Mouse (Mus musculus): ENCODE measurements around the gene Cyp3a11. TPM values are rescaled to one million over a fixed set of nuclear protein-coding genes. Genes with fewer than 3 reads are reported as not detected.

The Cyp3a11 gene
- 13,248 TPM for polyA plus RNA-seq (2014; fragmentation: Illumina TruSeq; extraction: RNeasy Lipid Tissue Mini Kit (QIAGEN cat#74804); ENCODE audit: low read depth, low replicate concordance)

DNA sequence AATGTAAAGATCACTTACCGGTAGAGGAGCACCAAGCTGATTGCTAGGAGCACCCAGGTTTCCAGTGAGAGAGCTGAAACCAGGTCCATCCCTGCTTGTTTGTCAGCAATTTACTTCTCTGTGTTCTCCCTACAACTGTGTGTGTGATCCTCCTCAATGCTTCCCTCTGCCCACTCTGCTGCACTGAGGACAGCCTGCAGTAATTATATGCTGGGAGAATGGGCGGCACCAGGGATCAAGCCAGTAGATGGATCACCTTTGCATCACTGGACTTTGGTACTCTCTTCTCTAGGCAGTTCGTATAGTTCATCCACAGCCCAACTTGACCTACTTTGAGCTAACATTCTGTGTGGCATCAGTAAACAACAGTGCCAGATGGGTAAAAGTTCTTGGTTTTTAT lies at the start of gene Cyp3a11:
Cyp3a11 (minus strand) TSS at position 277 of the 400 bp plus-strand sequence.

GRCm38 (mm10) chr5:145805796-145806195 lies 74.0 kb downstream of the Cyp3a11 start, which contains the start of gene Cyp3a44:
TSS of gene Cyp3a44 (minus strand) at chr5:145805874.

Other genes with a start within 250 kb of the Cyp3a11 start
- 3,667 TPM for gene Cyp3a41a, start 159.8 kb downstream of the Cyp3a11 start, polyA plus RNA-seq (2014; fragmentation: Illumina TruSeq; extraction: RNeasy Lipid Tissue Mini Kit (QIAGEN cat#74804); ENCODE audit: low read depth, low replicate concordance)
- gene Cyp3a44, start 74.1 kb downstream of the Cyp3a11 start, polyA plus RNA-seq (2014; fragmentation: Illumina TruSeq; extraction: RNeasy Lipid Tissue Mini Kit (QIAGEN cat#74804); ENCODE audit: low read depth, low replicate concordance), result 82.1 TPM
- gene Cyp3a25, start 129.7 kb upstream of the Cyp3a11 start, polyA plus RNA-seq (2014; fragmentation: Illumina TruSeq; extraction: RNeasy Lipid Tissue Mini Kit (QIAGEN cat#74804); ENCODE audit: low read depth, low replicate concordance), result 2,316 TPM
- 346 TPM for gene Cyp3a59, start 199.3 kb upstream of the Cyp3a11 start, polyA plus RNA-seq (2014; fragmentation: Illumina TruSeq; extraction: RNeasy Lipid Tissue Mini Kit (QIAGEN cat#74804); ENCODE audit: low read depth, low replicate concordance)